In the genomic region with DNA sequence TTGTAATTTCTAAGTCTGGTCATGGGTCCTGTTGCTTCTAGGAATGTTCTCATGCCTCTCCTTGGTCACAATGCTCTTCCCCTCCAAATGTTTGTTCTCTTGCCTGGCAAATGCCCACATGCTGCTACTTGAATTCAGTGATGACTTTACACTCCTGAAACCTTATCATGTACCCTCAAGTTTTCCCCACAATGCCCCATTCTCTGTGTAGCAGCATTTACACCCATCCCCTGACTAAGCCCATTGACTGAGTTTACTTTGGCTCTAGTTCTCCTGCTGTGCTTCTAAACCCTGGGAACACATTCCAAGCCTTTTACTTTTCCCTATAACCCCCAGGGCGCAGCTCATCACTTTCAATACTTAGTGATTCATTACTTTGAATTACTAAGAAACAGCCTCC, we compare ENCODE assay signal across 27 mouse cellular contexts.
A peak's percentile ranks its signal among the peaks of the same experiment; 100 is the strongest.
DNase-seq lines count a peak whose midpoint lies in the region; ATAC-seq and TF ChIP-seq lines count a peak whose summit lies in the region.
"Had no signal": no experiment of that assay in that cellular context is flagged by ENCODE, and none has a peak within 500 bp of the region (broad histone marks: within the 10 kb centered on the region; RNA-seq: fewer than 3 reads in every experiment).

No protein-coding gene starts in this region.

- no peak overlapping the region for H3K9ac ChIP-seq in lung, embryonic 16.5 days (ENCODE audit: low read length)
- H3K9ac ChIP-seq: embryonic facial prominence, embryonic 12.5 days; forebrain, embryonic 12.5 days had no signal

- no peak overlapping the region for H3K4me3 ChIP-seq in lung, embryonic 16.5 days (ENCODE audit: low read length)
- no peak overlapping the region for H3K4me3 ChIP-seq in lung, adult 2 months (replicated peaks; ENCODE audit: extremely low read depth, low read depth, low read length)
- H3K4me3 ChIP-seq: embryonic facial prominence, embryonic 10.5 days; embryonic facial prominence, embryonic 12.5 days; forebrain, embryonic 10.5 days; forebrain, embryonic 12.5 days had no signal

- no peak for DNase-seq in lung, adult 2 months
- peak; percentile 21 for DNase-seq in lung, postnatal 25 days (ENCODE audit: low spot score)
- no peak for DNase-seq in lung, postnatal 14 days
- peak; percentile 26 for DNase-seq in Muller cell, postnatal 12 days (ENCODE audit: inconsistent ontology term)
- peak; percentile 25 for DNase-seq in lung, postnatal 36 days
- DNase-seq in kidney, postnatal 36 days = no peak
- DNase-seq: adrenal gland, adult 8-10 months; adrenal gland, postnatal 14 days; adrenal gland, postnatal 36 days; B cell, adult 2 months; cerebellum, adult 11-12 months; cerebellum, adult 2 months; cerebellum, adult 9-10 months; cerebellum, postnatal 10 days; cerebellum, postnatal 25 days had no signal

- no peak overlapping the region for H3K4me2 ChIP-seq in lung, embryonic 16.5 days (ENCODE audit: low read depth, low read length)
- H3K4me2 ChIP-seq: embryonic facial prominence, embryonic 12.5 days; forebrain, embryonic 12.5 days had no signal

- peak; percentile 78 for ATAC-seq in lung, embryonic 16.5 days (ENCODE audit: low read depth)
- no peak for ATAC-seq in erythroid progenitor cell, adult 5-6 weeks (replicated peaks; ENCODE audit: low FRiP score, poor library complexity, severe bottlenecking)
- ATAC-seq: activated CD4-positive, CD25-positive, alpha-beta regulatory T cell, adult 4 months; CD4-positive, CD25-positive, alpha-beta regulatory T cell, adult 4 months; forebrain, embryonic 14.5 days; forebrain, embryonic 16.5 days; Patski had no signal

- no peaks in the 10 kb centered on the region for H3K36me3 ChIP-seq in lung, embryonic 16.5 days (ENCODE audit: control insufficient read depth, insufficient read depth, low read length)
- H3K36me3 ChIP-seq: embryonic facial prominence, embryonic 10.5 days; embryonic facial prominence, embryonic 12.5 days; forebrain, embryonic 10.5 days; forebrain, embryonic 12.5 days; G1E had no signal

- no peak for TF ChIP-seq CTCF in lung, adult 2 months (IDR thresholded peaks at IDR 0.05; ENCODE audit: insufficient read depth, low read length)

- 60% methylated on average over 1 of the region's 1 CpGs for WGBS in lung, embryonic 16.5 days
- 58% methylated on average over 1 of the region's 1 CpGs for WGBS in lung, adult 2 months

- TF ChIP-seq POLR2A in lung, adult 2 months (IDR thresholded peaks at IDR 0.05; ENCODE audit: borderline replicate concordance, extremely low read depth, low read depth, low read length) = no peak

- peaks cover 5% of the 10 kb centered on the region; the same call in 1 of the 2 replicates for H3K4me1 ChIP-seq in lung, embryonic 16.5 days (replicated peaks; ENCODE audit: control insufficient read depth, insufficient read depth, low read length)
- H3K4me1 ChIP-seq in lung, adult 2 months (ENCODE audit: control insufficient read depth, insufficient read depth, low read length) = no peaks in the 10 kb centered on the region
- H3K4me1 ChIP-seq: embryonic facial prominence, embryonic 10.5 days; embryonic facial prominence, embryonic 12.5 days; forebrain, embryonic 10.5 days; forebrain, embryonic 12.5 days had no signal

- no peaks in the 10 kb centered on the region for H3K27me3 ChIP-seq in lung, embryonic 16.5 days (ENCODE audit: control insufficient read depth, insufficient read depth, low read depth, low read length)
- H3K27me3 ChIP-seq: embryonic facial prominence, embryonic 12.5 days; forebrain, embryonic 12.5 days had no signal

- H3K9me3 ChIP-seq in lung, embryonic 16.5 days (ENCODE audit: control insufficient read depth, low read length) = no peaks in the 10 kb centered on the region
- H3K9me3 ChIP-seq: embryonic facial prominence, embryonic 10.5 days; embryonic facial prominence, embryonic 12.5 days; forebrain, embryonic 10.5 days; forebrain, embryonic 12.5 days had no signal

- H3K27ac ChIP-seq in lung, embryonic 16.5 days (ENCODE audit: low read length) = peak overlapping the region; percentile 53
- H3K27ac ChIP-seq: embryonic facial prominence, embryonic 10.5 days; embryonic facial prominence, embryonic 12.5 days; forebrain, embryonic 10.5 days; forebrain, embryonic 12.5 days had no signal

Comparison
In these comparisons a context has a peak if more than half of its experiments do, and no peak if none do; other contexts are left out.
1. DNase-seq: peak in lung, postnatal 25 days (single experiment), Muller cell, postnatal 12 days (single experiment) and lung, postnatal 36 days (single experiment); none in lung, adult 2 months (single experiment), lung, postnatal 14 days (single experiment) and kidney, postnatal 36 days (0 of 2).